Mouse (Mus musculus) small intestine, adult 2 months (tissue): ENCODE results near the gene Usp4. TPM values are rescaled to one million over a fixed set of nuclear protein-coding genes. Genes with fewer than 3 reads are reported as not detected.

Source experiments
- H3K27ac ChIP-seq: fragments of 200-500 bp; 2 replicates; pipeline ENCODE4 v1.5.1; 2012; ENCODE audit warnings: low read depth, low read length, control low read depth, inconsistent platforms; ENCODE audit not compliant: insufficient read depth
- H3K27me3 ChIP-seq: fragments of 200-500 bp; 2 replicates; pipeline ENCODE4 v1.6.1; 2012; ENCODE audit warnings: mild to moderate bottlenecking, moderate library complexity, low read length, inconsistent platforms; ENCODE audit not compliant: control insufficient read depth, insufficient read depth
- H3K36me3 ChIP-seq: fragments of 200-500 bp; 2 replicates; pipeline ENCODE4 v1.6.1; 2012; ENCODE audit warnings: mild to moderate bottlenecking, low read length, control low read depth, inconsistent platforms; ENCODE audit not compliant: control insufficient read depth, insufficient read depth
- H3K4me1 ChIP-seq: fragments of 200-500 bp; 2 replicates; pipeline ENCODE4 v1.6.1; 2012; ENCODE audit warnings: low read length, inconsistent platforms, mixed read lengths; ENCODE audit not compliant: control insufficient read depth, insufficient read depth, insufficient read length
- H3K4me3 ChIP-seq: fragments of 200-500 bp; 2 replicates; pipeline ENCODE4 v1.5.1; 2012; ENCODE audit warnings: low read depth, mild to moderate bottlenecking, control low read depth, inconsistent platforms, low read length, moderate library complexity
- CTCF ChIP-seq: fragments of 200-500 bp; IDR thresholded peaks from 2 replicates; pipeline ENCODE4 v1.5.1; 2012; ENCODE audit warnings: low read depth, mild to moderate bottlenecking, control low read depth, inconsistent platforms, low read length, moderate library complexity, mixed read lengths; ENCODE audit not compliant: insufficient replicate concordance, insufficient read length; ENCODE audit errors: extremely low read depth
- POLR2A ChIP-seq: fragments of 200-500 bp; IDR thresholded peaks from 2 replicates; pipeline ENCODE4 v1.6.1; 2012; ENCODE audit warnings: low read depth, mild to moderate bottlenecking, control low read depth, inconsistent platforms, low read length, moderate library complexity
- WGBS: fragments of 180-500 bp; shearing (Covaris S2); methylation state at CpG from one replicate; pipeline ENCODE4 v1.1.7; 2018; 5-methylcytosine and 5-hydroxymethylcytosine counted together
- polyA plus RNA-seq: library from polyadenylated mRNA; depleted of rRNA; stranded (reverse); fragments of >200 nt; gene quantifications from 2 replicates; pipeline ENCODE4 v1.2.3, GENCODE M21; 2012

The Usp4 gene
- polyA plus RNA-seq, 1 experiment = 66.3 TPM

GRCm38 (mm10) chr9:108378736-108379135 lies 31.1 kb downstream of the Usp4 start:
- Histone ChIP-seq H3K4me1 (peaks cover 5% of the 10 kb centered on the region; the same call in 1 of the 2 replicates), H3K4me3 (no peak overlapping the region), H3K36me3 (peaks cover 74% of the 10 kb centered on the region), H3K27me3 (no peaks in the 10 kb centered on the region), H3K27ac (peak overlapping the region; percentile 31; the same call in 1 of the 2 replicates)
- 39% methylated on average over 5 of the region's 5 CpGs for WGBS
- TF ChIP-seq CTCF (no peak), POLR2A (no peak)

- 81% methylated on average over 4 of the region's 4 CpGs for WGBS
- Histone ChIP-seq H3K36me3 (peaks cover 74% of the 10 kb centered on the region), H3K4me3 (no peak overlapping the region), H3K27me3 (no peaks in the 10 kb centered on the region), H3K27ac (no peak overlapping the region), H3K4me1 (peaks cover 5% of the 10 kb centered on the region; the same call in 1 of the 2 replicates)
- no peak for TF ChIP-seq POLR2A
- TF ChIP-seq CTCF = no peak
Observed at GRCm38 (mm10) chr9:108379294-108379693, 31.6 kb downstream of the Usp4 start.

- Histone ChIP-seq H3K36me3 (peaks cover 71% of the 10 kb centered on the region), H3K4me3 (no peak overlapping the region), H3K4me1 (peaks cover 5% of the 10 kb centered on the region; the same call in 1 of the 2 replicates), H3K27me3 (no peaks in the 10 kb centered on the region), H3K27ac (no peak overlapping the region)
- TF ChIP-seq POLR2A (no peak), CTCF (no peak)
- WGBS = 97% methylated on average over 9 of the region's 9 CpGs
Observed at GRCm38 (mm10) chr9:108381382-108381781, 33.7 kb downstream of the Usp4 start.

- TF ChIP-seq CTCF = no peak
- no peak for TF ChIP-seq POLR2A
- Histone ChIP-seq H3K27ac (no peak overlapping the region), H3K36me3 (peaks cover 77% of the 10 kb centered on the region), H3K4me1 (no peaks in the 10 kb centered on the region), H3K4me3 (no peak overlapping the region), H3K27me3 (no peaks in the 10 kb centered on the region)
- 54% methylated on average over 7 of the region's 7 CpGs for WGBS
Observed at GRCm38 (mm10) chr9:108385006-108385405, 37.4 kb downstream of the Usp4 start.

GRCm38 (mm10) chr9:108386816-108387215 lies 39.2 kb downstream of the Usp4 start:
- Histone ChIP-seq H3K36me3 (peaks cover 78% of the 10 kb centered on the region), H3K27ac (no peak overlapping the region), H3K27me3 (no peaks in the 10 kb centered on the region), H3K4me1 (no peaks in the 10 kb centered on the region), H3K4me3 (no peak overlapping the region)
- 90% methylated on average over 4 of the region's 4 CpGs for WGBS
- no peak for TF ChIP-seq CTCF
- no peak for TF ChIP-seq POLR2A

GRCm38 (mm10) chr9:108388601-108389000 lies 40.9 kb downstream of the Usp4 start:
- Histone ChIP-seq H3K4me3 (no peak overlapping the region), H3K4me1 (no peaks in the 10 kb centered on the region), H3K27me3 (no peaks in the 10 kb centered on the region), H3K36me3 (peaks cover 84% of the 10 kb centered on the region), H3K27ac (no peak overlapping the region)
- WGBS = 85% methylated on average over 10 of the region's 10 CpGs
- TF ChIP-seq CTCF (no peak), POLR2A (no peak)

GRCm38 (mm10) chr9:108389220-108389619 lies 41.6 kb downstream of the Usp4 start:
- 74% methylated on average over 6 of the region's 6 CpGs for WGBS
- Histone ChIP-seq H3K27ac (no peak overlapping the region), H3K36me3 (peaks cover 79% of the 10 kb centered on the region), H3K4me3 (no peak overlapping the region), H3K27me3 (no peaks in the 10 kb centered on the region), H3K4me1 (no peaks in the 10 kb centered on the region)
- TF ChIP-seq POLR2A (no peak), CTCF (no peak)
